ENCODE assay signal across 8 mouse cellular contexts in genomic region chr17:32364850-32365249, GRCm38 (mm10). TPM values are rescaled to one million over a fixed set of nuclear protein-coding genes. Genes with fewer than 3 reads are reported as not detected.
A peak's percentile ranks its signal among the peaks of the same experiment; 100 is the strongest.
DNase-seq lines count a peak whose midpoint lies in the region; ATAC-seq and TF ChIP-seq lines count a peak whose summit lies in the region.

No protein-coding gene starts in this region.

- no peaks in the 10 kb centered on the region for H3K27me3 ChIP-seq in lung, postnatal 0 days (replicated peaks; ENCODE audit: insufficient read depth, low read length)
- no peaks in the 10 kb centered on the region for H3K27me3 ChIP-seq in forebrain, embryonic 11.5 days (ENCODE audit: control insufficient read depth, insufficient read depth, low read length)
- no peaks in the 10 kb centered on the region for H3K27me3 ChIP-seq in limb, embryonic 15.5 days
- H3K27me3 ChIP-seq in stomach, embryonic 15.5 days (replicated peaks): no peaks in the 10 kb centered on the region

- WGBS in lung, postnatal 0 days: 47% methylated on average over 5 of the region's 5 CpGs
- 64% methylated on average over 5 of the region's 5 CpGs for WGBS in forebrain, embryonic 11.5 days
- 45% methylated on average over 5 of the region's 5 CpGs for WGBS in limb, embryonic 15.5 days
- WGBS in stomach, embryonic 15.5 days: 52% methylated on average over 5 of the region's 5 CpGs

- H3K36me3 ChIP-seq in lung, postnatal 0 days (ENCODE audit: insufficient read depth, low read length): peaks cover 13% of the 10 kb centered on the region; the same call in 1 of the 2 replicates
- H3K36me3 ChIP-seq in forebrain, embryonic 11.5 days (ENCODE audit: control insufficient read depth, insufficient read depth, low read length): peaks cover 10% of the 10 kb centered on the region; the same call in 1 of the 2 replicates
- H3K36me3 ChIP-seq in limb, embryonic 15.5 days: peaks cover 25% of the 10 kb centered on the region
- H3K36me3 ChIP-seq in stomach, embryonic 15.5 days: peaks cover 19% of the 10 kb centered on the region

- peaks cover 15% of the 10 kb centered on the region; the same call in 1 of the 2 replicates for H3K4me1 ChIP-seq in lung, postnatal 0 days (ENCODE audit: insufficient read depth, low read depth, low read length)
- H3K4me1 ChIP-seq in forebrain, embryonic 11.5 days (replicated peaks; ENCODE audit: control insufficient read depth, insufficient read depth, low read length): peaks cover 7% of the 10 kb centered on the region
- peaks cover 34% of the 10 kb centered on the region for H3K4me1 ChIP-seq in limb, embryonic 15.5 days
- peaks cover 22% of the 10 kb centered on the region for H3K4me1 ChIP-seq in stomach, embryonic 15.5 days

- ATAC-seq in lung, postnatal 0 days: no peak
- peak; percentile 20 for ATAC-seq in forebrain, embryonic 11.5 days (replicated peaks; ENCODE audit: low FRiP score)
- no peak for ATAC-seq in limb, embryonic 15.5 days (ENCODE audit: insufficient number of reproducible peaks, low FRiP score, low TSS enrichment, low read depth)
- ATAC-seq in stomach, embryonic 15.5 days (ENCODE audit: insufficient read depth, low FRiP score, low read depth): no peak

- no peak for TF ChIP-seq EP300 in lung, postnatal 0 days (IDR thresholded peaks at IDR 0.05)

- no peak for DNase-seq in lung, postnatal 0 days (ENCODE audit: low spot score)
- no peak for DNase-seq in lung, postnatal 10 days
- no peak for DNase-seq in forebrain, embryonic 11.5 days (ENCODE audit: low spot score)
- DNase-seq in urinary bladder, postnatal 14 days (ENCODE audit: low spot score): no peak
- DNase-seq in lung, postnatal 14 days: no peak
- no peak for DNase-seq in layer of hippocampus, adult 9-11 months

- H3K9me3 ChIP-seq in lung, postnatal 0 days (ENCODE audit: low read length): no peaks in the 10 kb centered on the region
- no peaks in the 10 kb centered on the region for H3K9me3 ChIP-seq in forebrain, embryonic 11.5 days (ENCODE audit: control insufficient read depth, low read length)
- H3K9me3 ChIP-seq in limb, embryonic 15.5 days: no peaks in the 10 kb centered on the region
- no peaks in the 10 kb centered on the region for H3K9me3 ChIP-seq in stomach, embryonic 15.5 days

- peak overlapping the region; percentile 99 for H3K4me3 ChIP-seq in lung, postnatal 0 days (ENCODE audit: low read depth, low read length)
- peak overlapping the region; percentile 86 for H3K4me3 ChIP-seq in forebrain, embryonic 11.5 days (ENCODE audit: low read depth, low read length)
- H3K4me3 ChIP-seq in limb, embryonic 15.5 days: peak overlapping the region; percentile 94
- H3K4me3 ChIP-seq in stomach, embryonic 15.5 days (replicated peaks): peak overlapping the region; percentile 94

- peak overlapping the region; percentile 54 for H3K27ac ChIP-seq in lung, postnatal 0 days (ENCODE audit: low read length)
- no peak overlapping the region for H3K27ac ChIP-seq in forebrain, embryonic 11.5 days (ENCODE audit: low read depth, low read length)
- H3K27ac ChIP-seq in limb, embryonic 15.5 days: peak overlapping the region; percentile 81
- peak overlapping the region; percentile 73 for H3K27ac ChIP-seq in stomach, embryonic 15.5 days

- peak overlapping the region; percentile 89 for H3K4me2 ChIP-seq in lung, postnatal 0 days (replicated peaks; ENCODE audit: low read depth, low read length)
- H3K4me2 ChIP-seq in forebrain, embryonic 11.5 days (ENCODE audit: low read depth, low read length, severe bottlenecking): peak overlapping the region; percentile 37; the same call in 1 of the 2 replicates
- H3K4me2 ChIP-seq in limb, embryonic 15.5 days: peak overlapping the region; percentile 54
- peak overlapping the region; percentile 58 for H3K4me2 ChIP-seq in stomach, embryonic 15.5 days

- no peak for TF ChIP-seq CTCF in lung, postnatal 0 days (IDR thresholded peaks at IDR 0.05)

- no peak overlapping the region; the same call in 1 of the 2 replicates for H3K9ac ChIP-seq in lung, postnatal 0 days (replicated peaks; ENCODE audit: low read depth)
- H3K9ac ChIP-seq in forebrain, embryonic 11.5 days (ENCODE audit: low read length): peak overlapping the region; percentile 97
- 0 out of 2 replicates have a peak overlapping the region, but pooled peaks have one; percentile 94 for H3K9ac ChIP-seq in limb, embryonic 15.5 days
- H3K9ac ChIP-seq in stomach, embryonic 15.5 days: no peak overlapping the region

RNA-seq across cellular contexts. Expression of gene Akap8l, which starts 14.4 kb away (rescaled TPM):
- 59.9 and 66.3 TPM in 2 replicates for polyA plus RNA-seq in lung, postnatal 0 days (2015; fragmentation: Nextera tagmentation; extraction: Ambion mirVana)
- polyA plus RNA-seq in forebrain, embryonic 11.5 days (2014; fragmentation: Nextera tagmentation; extraction: Ambion mirVana): 81.4 and 82.2 TPM in 2 replicates
- polyA plus RNA-seq in limb, embryonic 15.5 days (2015; fragmentation: Nextera tagmentation; extraction: Ambion mirVana): 85.1 and 88.6 TPM in 2 replicates
- 83.5 and 91.1 TPM in 2 replicates for polyA plus RNA-seq in stomach, embryonic 15.5 days (2015; fragmentation: Nextera tagmentation; extraction: Ambion mirVana)

RNA-seq across cellular contexts. Expression of gene Wiz, which starts 24.4 kb away (rescaled TPM):
- polyA plus RNA-seq in lung, postnatal 0 days (2015; fragmentation: Nextera tagmentation; extraction: Ambion mirVana): 12.1 and 12.8 TPM in 2 replicates
- polyA plus RNA-seq in forebrain, embryonic 11.5 days (2014; fragmentation: Nextera tagmentation; extraction: Ambion mirVana): 55.2 and 56.2 TPM in 2 replicates
- 21.6 TPM in 2 replicates for polyA plus RNA-seq in limb, embryonic 15.5 days (2015; fragmentation: Nextera tagmentation; extraction: Ambion mirVana)
- 26.2 and 31.2 TPM in 2 replicates for polyA plus RNA-seq in stomach, embryonic 15.5 days (2015; fragmentation: Nextera tagmentation; extraction: Ambion mirVana)

RNA-seq across cellular contexts. Expression of gene Rasal3, which starts 38.5 kb away (rescaled TPM):
- polyA plus RNA-seq in lung, postnatal 0 days (2015; fragmentation: Nextera tagmentation; extraction: Ambion mirVana): 0.79 and 1.2 TPM in 2 replicates
- 0.21 and 0.47 TPM in 2 replicates for polyA plus RNA-seq in forebrain, embryonic 11.5 days (2014; fragmentation: Nextera tagmentation; extraction: Ambion mirVana)
- polyA plus RNA-seq in limb, embryonic 15.5 days (2015; fragmentation: Nextera tagmentation; extraction: Ambion mirVana): 2.1 and 2.6 TPM in 2 replicates
- polyA plus RNA-seq in stomach, embryonic 15.5 days (2015; fragmentation: Nextera tagmentation; extraction: Ambion mirVana): 2.1 TPM in 2 replicates

RNA-seq across cellular contexts. Expression of gene Akap8, which starts 43.8 kb away (rescaled TPM):
- polyA plus RNA-seq in lung, postnatal 0 days (2015; fragmentation: Nextera tagmentation; extraction: Ambion mirVana): 30.2 and 34.0 TPM in 2 replicates
- 70.5 and 78.4 TPM in 2 replicates for polyA plus RNA-seq in forebrain, embryonic 11.5 days (2014; fragmentation: Nextera tagmentation; extraction: Ambion mirVana)
- polyA plus RNA-seq in limb, embryonic 15.5 days (2015; fragmentation: Nextera tagmentation; extraction: Ambion mirVana): 93.1 and 94.6 TPM in 2 replicates
- 86.1 and 98.3 TPM in 2 replicates for polyA plus RNA-seq in stomach, embryonic 15.5 days (2015; fragmentation: Nextera tagmentation; extraction: Ambion mirVana)

RNA-seq across cellular contexts. Expression of gene Pglyrp2, which starts 59.1 kb away (rescaled TPM):
- 0.05 TPM in 1 of 2 replicates, not detected in the other for polyA plus RNA-seq in lung, postnatal 0 days (2015; fragmentation: Nextera tagmentation; extraction: Ambion mirVana)
- 0.11 TPM in 1 of 2 replicates, not detected in the other for polyA plus RNA-seq in forebrain, embryonic 11.5 days (2014; fragmentation: Nextera tagmentation; extraction: Ambion mirVana)
- polyA plus RNA-seq in limb, embryonic 15.5 days (2015; fragmentation: Nextera tagmentation; extraction: Ambion mirVana): 0.10 and 0.26 TPM in 2 replicates
- 0.26 and 0.45 TPM in 2 replicates for polyA plus RNA-seq in stomach, embryonic 15.5 days (2015; fragmentation: Nextera tagmentation; extraction: Ambion mirVana)

Comparison
In these comparisons a context has a peak if more than half of its experiments do, and no peak if none do; other contexts are left out.
1. H3K4me2 ChIP-seq: peak in every context shown above with its lines; median percentile 89 in lung, postnatal 0 days; 58 in stomach, embryonic 15.5 days; 54 in limb, embryonic 15.5 days; 37 in forebrain, embryonic 11.5 days.
2. H3K9ac ChIP-seq: peak in forebrain, embryonic 11.5 days (single experiment) and limb, embryonic 15.5 days (single experiment); none in lung, postnatal 0 days (single experiment) and stomach, embryonic 15.5 days (single experiment).
3. Peak in every context shown above with its lines, with median percentiles within 50 percentile points of each other: H3K4me3 ChIP-seq.